Mouse (Mus musculus): ENCODE measurements around the gene Olfr667. TPM values are rescaled to one million over a fixed set of nuclear protein-coding genes. Genes with fewer than 3 reads are reported as not detected.
"Not testable (repeated sequence)": the region's sequence is repeated elsewhere in the genome, so short reads cannot be mapped to it uniquely, and the experiment has no call there.

Olfr667 gene
- not detected in 2 replicates for polyA plus RNA-seq (2014; fragmentation: Nextera tagmentation; extraction: Ambion mirVana)

DNA sequence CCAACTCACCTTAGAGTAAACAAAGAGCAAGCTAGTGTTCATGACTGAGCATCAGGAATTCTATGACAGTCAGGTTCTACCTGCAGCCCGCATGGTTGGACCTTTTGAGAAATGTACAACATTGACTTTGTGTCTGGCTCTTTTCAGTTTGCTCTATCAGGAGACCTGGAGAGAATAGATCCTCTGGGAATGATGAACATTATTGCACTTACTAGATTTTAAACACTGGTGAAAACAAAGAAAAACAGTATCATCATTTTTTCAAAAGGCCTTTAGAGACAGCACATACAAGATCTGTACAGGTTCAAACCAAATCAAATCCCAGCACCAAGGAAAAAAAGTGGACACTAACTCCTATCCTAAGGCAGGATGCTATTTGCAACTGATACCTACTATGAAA lies at the start of gene Olfr667:
TSS of gene Olfr667 (minus strand) at position 101 of the 400 bp plus-strand sequence.
- DNase-seq (ENCODE audit: low spot score), result no peak
- Histone ChIP-seq H3K27me3 (replicated peaks; ENCODE audit: control insufficient read depth, insufficient read depth, low read length) (no peaks in the 10 kb centered on the region), H3K4me2 (ENCODE audit: low read length) (no peak within 1 kb of the TSS), H3K27ac (ENCODE audit: low read depth, low read length) (no peak within 1 kb of the TSS), H3K4me3 (ENCODE audit: low read depth, low read length) (no peak within 1 kb of the TSS), H3K9ac (ENCODE audit: low read length) (no peak within 1 kb of the TSS), H3K36me3 (ENCODE audit: control insufficient read depth, insufficient read depth, low read length) (no peaks in the 10 kb centered on the region), H3K9me3 (replicated peaks; ENCODE audit: control insufficient read depth, low read length) (no peaks in the 10 kb centered on the region), H3K4me1 (ENCODE audit: control insufficient read depth, insufficient read depth, low read length) (no peaks in the 10 kb centered on the region)
- WGBS, result 80% methylated on average over 1 of the region's 1 CpGs
- ATAC-seq, result no peak

- no peaks in the 10 kb centered on the region for H3K36me3 ChIP-seq (ENCODE audit: control insufficient read depth, insufficient read depth, low read length)
- H3K27me3 ChIP-seq (replicated peaks; ENCODE audit: control insufficient read depth, insufficient read depth, low read length), result no peaks in the 10 kb centered on the region
- H3K4me3 ChIP-seq (ENCODE audit: low read depth, low read length), result no peak within 1 kb of the TSS
- H3K27ac ChIP-seq (ENCODE audit: low read depth, low read length), result no peak within 1 kb of the TSS
- H3K4me2 ChIP-seq (ENCODE audit: low read length), result no peak within 1 kb of the TSS
- DNase-seq (ENCODE audit: low spot score), result no peak
- no peak within 1 kb of the TSS for H3K9ac ChIP-seq (ENCODE audit: low read length)
- 46% methylated on average over 1 of the region's 1 CpGs for WGBS
- no peaks in the 10 kb centered on the region for H3K9me3 ChIP-seq (replicated peaks; ENCODE audit: control insufficient read depth, low read length)
- ATAC-seq, result no peak
- no peaks in the 10 kb centered on the region for H3K4me1 ChIP-seq (ENCODE audit: control insufficient read depth, insufficient read depth, low read length)
Observed at GRCm38 (mm10) chr7:104962520-104962919, 41.2 kb upstream of the Olfr667 start, which contains the start of gene Olfr670. TSS of gene Olfr670 (minus strand) at chr7:104962620.

- not testable (repeated sequence) for ATAC-seq
Observed at GRCm38 (mm10) chr7:104950234-104950633, 29.0 kb upstream of the Olfr667 start.

GRCm38 (mm10) chr7:104933940-104934339 lies 12.7 kb upstream of the Olfr667 start, which contains the start of gene Olfr669:
TSS of gene Olfr669 (plus strand) at chr7:104934240.
- H3K36me3 ChIP-seq (ENCODE audit: control insufficient read depth, insufficient read depth, low read length), result no peaks in the 10 kb centered on the region

More at GRCm38 (mm10) chr7:104950234-104950633, 29.0 kb upstream of the Olfr667 start:
- not testable (repeated sequence) for H3K4me3 ChIP-seq (ENCODE audit: low read depth, low read length); H3K9ac ChIP-seq (ENCODE audit: low read length); H3K9me3 ChIP-seq (replicated peaks; ENCODE audit: control insufficient read depth, low read length); H3K4me2 ChIP-seq (ENCODE audit: low read length); H3K27me3 ChIP-seq (replicated peaks; ENCODE audit: control insufficient read depth, insufficient read depth, low read length); H3K4me1 ChIP-seq (ENCODE audit: control insufficient read depth, insufficient read depth, low read length); H3K36me3 ChIP-seq (ENCODE audit: control insufficient read depth, insufficient read depth, low read length); H3K27ac ChIP-seq (ENCODE audit: low read depth, low read length); DNase-seq (ENCODE audit: low spot score)
- WGBS, result 96% methylated on average over 16 of the region's 16 CpGs

GRCm38 (mm10) chr7:104927957-104928356 lies 6.7 kb upstream of the Olfr667 start, which contains the start of gene Olfr668:
TSS of gene Olfr668 (minus strand) at chr7:104928057.
- no peaks in the 10 kb centered on the region for H3K36me3 ChIP-seq (ENCODE audit: control insufficient read depth, insufficient read depth, low read length)
- ATAC-seq (no peak), DNase-seq (ENCODE audit: low spot score) (no peak)
- no peaks in the 10 kb centered on the region for H3K9me3 ChIP-seq (replicated peaks; ENCODE audit: control insufficient read depth, low read length)
- no peak within 1 kb of the TSS for H3K4me3 ChIP-seq (ENCODE audit: low read depth, low read length)
- H3K4me2 ChIP-seq (ENCODE audit: low read length), result no peak within 1 kb of the TSS
- no peak within 1 kb of the TSS for H3K9ac ChIP-seq (ENCODE audit: low read length)
- no peaks in the 10 kb centered on the region for H3K27me3 ChIP-seq (replicated peaks; ENCODE audit: control insufficient read depth, insufficient read depth, low read length)
- 84% methylated on average over 1 of the region's 1 CpGs for WGBS
- no peaks in the 10 kb centered on the region for H3K4me1 ChIP-seq (ENCODE audit: control insufficient read depth, insufficient read depth, low read length)
- H3K27ac ChIP-seq (ENCODE audit: low read depth, low read length), result no peak within 1 kb of the TSS

More at GRCm38 (mm10) chr7:104933940-104934339, 12.7 kb upstream of the Olfr667 start, which contains the start of gene Olfr669:
- WGBS, result 89% methylated on average over 1 of the region's 1 CpGs
- no peak for ATAC-seq
- Histone ChIP-seq H3K9me3 (replicated peaks; ENCODE audit: control insufficient read depth, low read length) (no peaks in the 10 kb centered on the region), H3K4me1 (ENCODE audit: control insufficient read depth, insufficient read depth, low read length) (no peaks in the 10 kb centered on the region), H3K27ac (ENCODE audit: low read depth, low read length) (no peak within 1 kb of the TSS), H3K9ac (ENCODE audit: low read length) (no peak within 1 kb of the TSS), H3K4me2 (ENCODE audit: low read length) (no peak within 1 kb of the TSS), H3K27me3 (replicated peaks; ENCODE audit: control insufficient read depth, insufficient read depth, low read length) (no peaks in the 10 kb centered on the region), H3K4me3 (ENCODE audit: low read depth, low read length) (no peak within 1 kb of the TSS)
- DNase-seq (ENCODE audit: low spot score), result no peak

DNA sequence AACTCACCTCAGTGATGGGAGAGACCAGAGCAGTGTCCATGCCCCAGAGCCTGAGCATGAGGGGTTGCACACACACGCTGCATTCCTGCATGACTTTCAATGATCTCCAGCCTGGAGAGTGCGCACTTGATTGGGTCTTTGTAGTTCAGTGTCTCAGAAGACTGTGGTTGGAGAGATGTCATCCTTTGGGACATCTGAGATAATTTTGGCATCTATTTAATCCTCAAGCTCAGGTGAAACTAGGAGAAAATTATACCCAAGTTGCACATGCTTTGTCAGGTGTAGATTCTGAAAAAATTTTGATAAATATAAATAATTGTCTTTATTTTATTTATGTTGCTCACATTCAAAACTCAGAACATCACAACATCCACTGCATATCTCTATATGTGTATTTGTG lies 25.4 kb downstream of the Olfr667 start, which contains the start of gene Olfr666:
TSS of gene Olfr666 (minus strand) at position 101 of the 400 bp plus-strand sequence.
- H3K4me2 ChIP-seq (ENCODE audit: low read length), result no peak within 1 kb of the TSS
- no peak within 1 kb of the TSS for H3K27ac ChIP-seq (ENCODE audit: low read depth, low read length)
- no peak for DNase-seq (ENCODE audit: low spot score)
- WGBS, result 89% methylated on average over 2 of the region's 2 CpGs
- no peak within 1 kb of the TSS for H3K9ac ChIP-seq (ENCODE audit: low read length)
- no peak within 1 kb of the TSS for H3K4me3 ChIP-seq (ENCODE audit: low read depth, low read length)
- H3K4me1 ChIP-seq (ENCODE audit: control insufficient read depth, insufficient read depth, low read length), result no peaks in the 10 kb centered on the region
- ATAC-seq, result no peak
- H3K27me3 ChIP-seq (replicated peaks; ENCODE audit: control insufficient read depth, insufficient read depth, low read length), result no peaks in the 10 kb centered on the region
- H3K36me3 ChIP-seq (ENCODE audit: control insufficient read depth, insufficient read depth, low read length), result no peaks in the 10 kb centered on the region
- H3K9me3 ChIP-seq (replicated peaks; ENCODE audit: control insufficient read depth, low read length), result no peaks in the 10 kb centered on the region

GRCm38 (mm10) chr7:104877731-104878130 lies 43.6 kb downstream of the Olfr667 start, which contains the start of gene Olfr665:
TSS of gene Olfr665 (plus strand) at chr7:104878031.
- Histone ChIP-seq H3K4me1 (ENCODE audit: control insufficient read depth, insufficient read depth, low read length) (no peaks in the 10 kb centered on the region), H3K4me2 (ENCODE audit: low read length) (no peak within 1 kb of the TSS), H3K4me3 (ENCODE audit: low read depth, low read length) (no peak within 1 kb of the TSS), H3K36me3 (ENCODE audit: control insufficient read depth, insufficient read depth, low read length) (no peaks in the 10 kb centered on the region), H3K9ac (ENCODE audit: low read length) (no peak within 1 kb of the TSS), H3K27ac (ENCODE audit: low read depth, low read length) (no peak within 1 kb of the TSS), H3K9me3 (replicated peaks; ENCODE audit: control insufficient read depth, low read length) (no peaks in the 10 kb centered on the region), H3K27me3 (replicated peaks; ENCODE audit: control insufficient read depth, insufficient read depth, low read length) (no peaks in the 10 kb centered on the region)
- ATAC-seq, result no peak
- 51% methylated on average over 1 of the region's 1 CpGs for WGBS
- DNase-seq (ENCODE audit: low spot score), result no peak

Other genes with a start within 250 kb of the Olfr667 start
- gene Olfr661, start 235.0 kb downstream of the Olfr667 start, polyA plus RNA-seq (2014; fragmentation: Nextera tagmentation; extraction: Ambion mirVana), result not detected in 2 replicates
- gene Usp17le, start 144.0 kb downstream of the Olfr667 start, polyA plus RNA-seq (2014; fragmentation: Nextera tagmentation; extraction: Ambion mirVana), result not detected in 2 replicates
- gene Usp17lb, start 78.9 kb downstream of the Olfr667 start, polyA plus RNA-seq (2014; fragmentation: Nextera tagmentation; extraction: Ambion mirVana), result not detected in 2 replicates
- not detected in 2 replicates for gene Usp17la, start 64.5 kb downstream of the Olfr667 start, polyA plus RNA-seq (2014; fragmentation: Nextera tagmentation; extraction: Ambion mirVana)
- not detected in 2 replicates for gene Olfr665, start 43.5 kb downstream of the Olfr667 start, polyA plus RNA-seq (2014; fragmentation: Nextera tagmentation; extraction: Ambion mirVana)
- gene Olfr666, start 25.5 kb downstream of the Olfr667 start, polyA plus RNA-seq (2014; fragmentation: Nextera tagmentation; extraction: Ambion mirVana), result not detected in 2 replicates
- not detected in 2 replicates for gene Olfr668, start 6.6 kb upstream of the Olfr667 start, polyA plus RNA-seq (2014; fragmentation: Nextera tagmentation; extraction: Ambion mirVana)
- not detected in 2 replicates for gene Olfr669, start 12.8 kb upstream of the Olfr667 start, polyA plus RNA-seq (2014; fragmentation: Nextera tagmentation; extraction: Ambion mirVana)
- gene Olfr670, start 41.1 kb upstream of the Olfr667 start, polyA plus RNA-seq (2014; fragmentation: Nextera tagmentation; extraction: Ambion mirVana), result not detected in 2 replicates
- not detected in 2 replicates for gene Olfr671, start 57.6 kb upstream of the Olfr667 start, polyA plus RNA-seq (2014; fragmentation: Nextera tagmentation; extraction: Ambion mirVana)
- gene Olfr672, start 80.5 kb upstream of the Olfr667 start, polyA plus RNA-seq (2014; fragmentation: Nextera tagmentation; extraction: Ambion mirVana), result not detected in 2 replicates
- not detected in 2 replicates for gene Olfr675, start 107.0 kb upstream of the Olfr667 start, polyA plus RNA-seq (2014; fragmentation: Nextera tagmentation; extraction: Ambion mirVana)
- not detected in 2 replicates for gene Olfr676, start 111.2 kb upstream of the Olfr667 start, polyA plus RNA-seq (2014; fragmentation: Nextera tagmentation; extraction: Ambion mirVana)
- not detected in 2 replicates for gene Olfr677, start 129.9 kb upstream of the Olfr667 start, polyA plus RNA-seq (2014; fragmentation: Nextera tagmentation; extraction: Ambion mirVana)
- not detected in 2 replicates for gene Olfr678, start 143.0 kb upstream of the Olfr667 start, polyA plus RNA-seq (2014; fragmentation: Nextera tagmentation; extraction: Ambion mirVana)
- gene Olfr679, start 159.7 kb upstream of the Olfr667 start, polyA plus RNA-seq (2014; fragmentation: Nextera tagmentation; extraction: Ambion mirVana), result not detected in 2 replicates
- not detected in 2 replicates for gene Olfr680-ps1, start 171.3 kb upstream of the Olfr667 start, polyA plus RNA-seq (2014; fragmentation: Nextera tagmentation; extraction: Ambion mirVana)
- not detected in 2 replicates for gene Olfr681, start 195.4 kb upstream of the Olfr667 start, polyA plus RNA-seq (2014; fragmentation: Nextera tagmentation; extraction: Ambion mirVana)
- gene Olfr683, start 225.5 kb upstream of the Olfr667 start, polyA plus RNA-seq (2014; fragmentation: Nextera tagmentation; extraction: Ambion mirVana), result not detected in 2 replicates
- not detected in 2 replicates for gene Olfr684, start 242.2 kb upstream of the Olfr667 start, polyA plus RNA-seq (2014; fragmentation: Nextera tagmentation; extraction: Ambion mirVana)

Data from forebrain, embryonic 14.5 days (tissue).